Mouse (Mus musculus): ENCODE results near the gene Fam83e. TPM values are rescaled to one million over a fixed set of nuclear protein-coding genes. Genes with fewer than 3 reads are reported as not detected.

Gene Fam83e
- polyA plus RNA-seq, 1 experiment: 1.4 TPM

DNA sequence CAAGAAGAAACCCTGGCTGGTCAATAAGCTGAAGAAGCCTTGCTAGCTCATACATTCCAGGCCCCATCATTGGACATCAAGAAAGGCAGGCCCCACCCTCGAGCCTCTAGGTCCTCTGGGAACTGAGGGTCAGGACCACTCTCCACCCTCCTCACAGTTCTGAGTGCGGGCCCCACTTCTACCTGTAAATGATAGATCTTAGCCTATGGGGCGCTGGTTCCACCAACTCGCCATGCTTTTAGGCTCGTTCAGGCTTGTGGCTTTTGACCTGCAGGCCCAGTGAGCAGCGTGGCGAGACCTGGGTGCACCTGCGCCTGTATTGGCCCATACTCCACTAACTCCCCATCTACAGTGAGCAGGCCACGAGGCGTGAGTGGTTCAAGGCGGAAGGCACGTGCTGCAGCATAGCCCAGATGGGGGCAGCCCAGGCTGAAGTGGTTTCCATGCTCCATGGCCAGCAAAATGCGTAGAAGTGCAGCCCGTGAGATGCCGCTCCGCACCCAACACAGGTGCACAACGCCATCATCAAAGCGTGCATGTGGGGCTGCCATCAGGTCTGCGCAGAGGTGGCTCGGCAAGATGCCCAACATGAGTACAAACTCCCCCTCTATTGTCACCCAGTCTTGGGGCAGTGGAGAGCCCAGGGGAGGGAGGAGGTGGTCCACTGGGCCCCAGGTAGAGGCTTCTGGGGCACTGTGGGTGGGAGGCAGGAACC is 10.4 kb upstream of the Fam83e start:
- Histone ChIP-seq H3K36me3 (ENCODE audit: control insufficient read depth, insufficient read depth, low read length, poor library complexity, severe bottlenecking) (peaks cover 6% of the 10 kb centered on the region; the same call in 1 of the 2 replicates), H3K9ac (ENCODE audit: low read depth, poor library complexity, severe bottlenecking) (no peak overlapping the region), H3K27ac (ENCODE audit: insufficient read depth, low read length) (no peak overlapping the region), H3K27me3 (ENCODE audit: control insufficient read depth, insufficient read depth, low read length, poor library complexity, severe bottlenecking) (no peaks in the 10 kb centered on the region), H3K9me3 (replicated peaks; ENCODE audit: control insufficient read depth, insufficient read depth, low read length, poor library complexity, severe bottlenecking) (no peaks in the 10 kb centered on the region), H3K4me1 (ENCODE audit: control insufficient read depth, insufficient read depth, low read length) (peaks cover 10% of the 10 kb centered on the region), H3K4me3 (ENCODE audit: low read depth, low read length) (no peak overlapping the region)
- TF ChIP-seq POLR2A (IDR thresholded peaks at IDR 0.05; ENCODE audit: insufficient read depth, low read length): no peak
- TF ChIP-seq CTCF (IDR thresholded peaks at IDR 0.05; ENCODE audit: low read depth, low read length): no peak
- no peak for TF ChIP-seq EP300 (IDR thresholded peaks at IDR 0.05; ENCODE audit: insufficient read depth, low read depth, low read length)

DNA sequence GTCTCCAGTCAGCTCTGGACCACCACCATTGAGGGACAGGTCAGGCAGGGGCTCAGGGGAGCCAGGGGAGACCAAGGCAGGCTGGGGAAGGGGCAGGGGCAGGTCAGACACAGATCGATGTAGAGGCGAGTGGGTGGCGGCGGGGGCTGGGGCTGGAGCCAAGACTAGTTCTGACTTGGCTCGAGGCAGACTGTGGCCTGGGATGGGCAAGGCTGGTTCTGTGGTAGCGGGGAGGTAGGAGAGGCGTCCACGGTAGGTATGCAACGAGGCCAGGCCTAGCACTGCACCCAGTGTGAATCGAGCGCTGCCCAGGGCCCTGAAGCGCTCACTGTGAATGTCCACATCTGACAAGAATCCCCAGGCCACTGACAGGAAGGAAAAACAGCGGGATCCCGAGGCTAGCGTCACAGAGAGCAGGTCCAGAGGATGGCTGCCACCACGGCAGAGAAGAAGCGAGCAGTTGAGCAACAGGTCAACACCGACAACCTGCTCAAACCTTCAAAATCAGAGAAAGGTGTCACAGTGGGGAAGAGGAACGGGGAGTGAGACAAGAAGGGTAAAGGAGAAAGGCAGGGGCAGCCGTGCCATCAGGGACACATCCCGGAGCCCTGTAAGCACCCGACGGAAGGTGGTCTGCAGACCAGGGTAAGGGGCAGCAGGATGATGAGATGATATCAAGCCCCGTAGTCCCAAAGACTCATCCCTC is 9.5 kb upstream of the Fam83e start:
- TF ChIP-seq EP300 (IDR thresholded peaks at IDR 0.05; ENCODE audit: insufficient read depth, low read depth, low read length): no peak
- no peak overlapping the region for H3K27ac ChIP-seq (ENCODE audit: insufficient read depth, low read length)
- peaks cover 10% of the 10 kb centered on the region for H3K4me1 ChIP-seq (ENCODE audit: control insufficient read depth, insufficient read depth, low read length)
- H3K9me3 ChIP-seq (replicated peaks; ENCODE audit: control insufficient read depth, insufficient read depth, low read length, poor library complexity, severe bottlenecking): no peaks in the 10 kb centered on the region
- no peak overlapping the region for H3K4me3 ChIP-seq (ENCODE audit: low read depth, low read length)
- H3K36me3 ChIP-seq (ENCODE audit: control insufficient read depth, insufficient read depth, low read length, poor library complexity, severe bottlenecking): peaks cover 6% of the 10 kb centered on the region; the same call in 1 of the 2 replicates
- no peak overlapping the region for H3K9ac ChIP-seq (ENCODE audit: low read depth, poor library complexity, severe bottlenecking)
- no peaks in the 10 kb centered on the region for H3K27me3 ChIP-seq (ENCODE audit: control insufficient read depth, insufficient read depth, low read length, poor library complexity, severe bottlenecking)

DNA sequence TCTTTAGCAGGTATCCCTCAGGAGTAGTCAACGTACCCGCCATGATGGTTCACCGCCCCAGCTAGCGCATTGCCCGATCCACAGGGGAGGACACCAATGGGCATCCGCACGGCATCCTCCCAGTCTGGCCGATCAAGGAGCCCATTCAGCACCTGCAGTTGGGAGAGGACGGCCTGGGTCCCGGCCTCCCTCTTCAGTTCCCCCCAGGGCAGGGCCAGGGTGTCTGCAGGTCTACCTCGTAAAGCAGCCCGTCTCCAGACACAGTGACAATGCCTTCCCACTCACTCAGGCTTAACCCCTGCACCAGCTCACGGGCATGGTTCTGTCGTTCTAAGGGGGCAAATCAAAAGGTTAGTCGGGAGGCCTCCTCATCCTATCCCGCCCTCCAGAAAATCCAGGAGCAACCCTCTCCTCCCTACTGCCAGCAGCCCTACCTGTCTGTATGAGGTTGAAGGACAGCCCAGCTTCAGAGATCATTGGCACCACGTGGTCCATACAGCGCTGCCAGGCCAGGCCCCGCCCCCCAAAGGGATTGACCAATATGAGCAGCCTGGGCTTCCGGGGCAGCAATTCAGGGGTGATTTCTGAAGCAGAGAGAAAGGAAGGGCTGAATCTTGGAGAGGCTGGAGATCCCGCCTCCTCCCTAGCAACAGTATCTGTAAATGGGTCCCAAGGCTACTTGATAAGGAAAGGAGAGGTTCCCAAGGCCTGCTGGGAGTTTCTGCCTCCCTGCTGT is 8.8 kb upstream of the Fam83e start:
- Histone ChIP-seq H3K9ac (ENCODE audit: low read depth, poor library complexity, severe bottlenecking) (no peak overlapping the region), H3K27ac (ENCODE audit: insufficient read depth, low read length) (no peak overlapping the region), H3K4me1 (ENCODE audit: control insufficient read depth, insufficient read depth, low read length) (peaks cover 10% of the 10 kb centered on the region), H3K9me3 (replicated peaks; ENCODE audit: control insufficient read depth, insufficient read depth, low read length, poor library complexity, severe bottlenecking) (no peaks in the 10 kb centered on the region), H3K4me3 (ENCODE audit: low read depth, low read length) (no peak overlapping the region), H3K27me3 (ENCODE audit: control insufficient read depth, insufficient read depth, low read length, poor library complexity, severe bottlenecking) (no peaks in the 10 kb centered on the region), H3K36me3 (ENCODE audit: control insufficient read depth, insufficient read depth, low read length, poor library complexity, severe bottlenecking) (peaks cover 6% of the 10 kb centered on the region; the same call in 1 of the 2 replicates)
- TF ChIP-seq POLR2A (IDR thresholded peaks at IDR 0.05; ENCODE audit: insufficient read depth, low read length) (no peak), CTCF (IDR thresholded peaks at IDR 0.05; ENCODE audit: low read depth, low read length) (no peak), EP300 (IDR thresholded peaks at IDR 0.05; ENCODE audit: insufficient read depth, low read depth, low read length) (no peak)

DNA sequence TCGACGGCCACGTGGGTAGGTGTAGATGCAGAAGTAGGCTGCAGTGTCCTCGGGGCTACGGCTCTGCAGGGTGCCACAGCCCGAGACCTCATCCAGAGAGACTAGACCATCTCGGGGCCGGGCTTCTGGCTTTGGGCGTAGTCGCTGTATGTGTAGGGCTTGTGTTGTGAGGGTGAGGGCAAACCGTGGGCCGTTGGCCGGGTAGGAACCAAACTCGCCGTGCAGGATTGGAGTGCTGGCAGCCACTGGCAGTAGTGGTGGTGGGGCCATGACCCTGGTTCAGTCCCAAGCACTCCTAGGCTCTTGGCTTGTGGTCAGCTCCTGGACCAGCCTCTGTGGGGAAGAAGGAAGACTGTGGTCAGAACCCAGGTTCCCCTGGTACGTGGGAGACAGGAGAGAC is 7.6 kb upstream of the Fam83e start:
- H3K4me3 ChIP-seq (ENCODE audit: low read depth, low read length): no peak overlapping the region
- H3K27me3 ChIP-seq (ENCODE audit: control insufficient read depth, insufficient read depth, low read length, poor library complexity, severe bottlenecking): no peaks in the 10 kb centered on the region
- H3K27ac ChIP-seq (ENCODE audit: insufficient read depth, low read length): no peak overlapping the region

DNA sequence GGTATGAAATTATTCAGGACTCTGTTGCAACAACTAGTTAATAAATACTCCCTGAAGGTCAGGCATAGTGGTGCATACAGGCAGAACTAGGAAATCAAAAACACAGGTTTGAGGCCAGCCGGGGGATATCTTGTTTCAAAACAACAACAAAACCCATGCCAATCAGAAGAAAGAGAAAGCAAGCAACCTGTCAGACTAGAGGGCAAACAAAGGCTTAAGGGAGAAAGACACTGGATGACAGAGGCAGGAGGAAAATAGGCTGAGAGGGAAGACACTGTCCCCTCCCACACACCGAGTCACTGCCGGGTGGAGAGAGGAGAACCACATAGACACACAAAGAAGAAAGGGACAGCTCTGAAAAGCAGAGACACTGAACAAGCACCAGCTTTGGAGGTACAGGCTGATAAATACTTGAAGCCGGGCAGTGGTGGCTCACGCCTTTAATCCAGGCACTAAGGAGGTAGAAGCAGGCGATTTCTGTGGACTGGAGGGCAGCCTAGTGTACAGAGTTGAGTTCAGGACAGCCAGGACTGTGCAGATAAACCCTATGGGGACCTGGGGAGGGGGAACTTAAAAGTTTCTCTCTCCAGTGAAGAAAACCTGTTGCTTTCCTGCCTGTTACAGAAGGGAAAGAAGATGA is 7.0 kb upstream of the Fam83e start:
- H3K4me1 ChIP-seq (ENCODE audit: control insufficient read depth, insufficient read depth, low read length): peaks cover 3% of the 10 kb centered on the region

More for the DNA sequence above, 7.6 kb upstream of the Fam83e start:
- Histone ChIP-seq H3K36me3 (ENCODE audit: control insufficient read depth, insufficient read depth, low read length, poor library complexity, severe bottlenecking) (peaks cover 6% of the 10 kb centered on the region; the same call in 1 of the 2 replicates), H3K9me3 (replicated peaks; ENCODE audit: control insufficient read depth, insufficient read depth, low read length, poor library complexity, severe bottlenecking) (no peaks in the 10 kb centered on the region), H3K4me1 (ENCODE audit: control insufficient read depth, insufficient read depth, low read length) (peaks cover 5% of the 10 kb centered on the region), H3K9ac (ENCODE audit: low read depth, poor library complexity, severe bottlenecking) (no peak overlapping the region)
- TF ChIP-seq EP300 (IDR thresholded peaks at IDR 0.05; ENCODE audit: insufficient read depth, low read depth, low read length): no peak
- no peak for TF ChIP-seq POLR2A (IDR thresholded peaks at IDR 0.05; ENCODE audit: insufficient read depth, low read length)
- TF ChIP-seq CTCF (IDR thresholded peaks at IDR 0.05; ENCODE audit: low read depth, low read length): no peak

More for the DNA sequence above, 7.0 kb upstream of the Fam83e start:
- H3K27ac ChIP-seq (ENCODE audit: insufficient read depth, low read length): no peak overlapping the region
- no peaks in the 10 kb centered on the region for H3K9me3 ChIP-seq (replicated peaks; ENCODE audit: control insufficient read depth, insufficient read depth, low read length, poor library complexity, severe bottlenecking)
- H3K9ac ChIP-seq (ENCODE audit: low read depth, poor library complexity, severe bottlenecking): peak overlapping the region; percentile 43; the same call in 1 of the 2 replicates
- H3K4me3 ChIP-seq (ENCODE audit: low read depth, low read length): peak overlapping the region; percentile 81; the same call in 1 of the 2 replicates
- no peaks in the 10 kb centered on the region for H3K27me3 ChIP-seq (ENCODE audit: control insufficient read depth, insufficient read depth, low read length, poor library complexity, severe bottlenecking)
- TF ChIP-seq CTCF (IDR thresholded peaks at IDR 0.05; ENCODE audit: low read depth, low read length): no peak
- no peak for TF ChIP-seq POLR2A (IDR thresholded peaks at IDR 0.05; ENCODE audit: insufficient read depth, low read length)
- no peak for TF ChIP-seq EP300 (IDR thresholded peaks at IDR 0.05; ENCODE audit: insufficient read depth, low read depth, low read length)
- peaks cover 11% of the 10 kb centered on the region for H3K36me3 ChIP-seq (ENCODE audit: control insufficient read depth, insufficient read depth, low read length, poor library complexity, severe bottlenecking)
